In the genomic region with DNA sequence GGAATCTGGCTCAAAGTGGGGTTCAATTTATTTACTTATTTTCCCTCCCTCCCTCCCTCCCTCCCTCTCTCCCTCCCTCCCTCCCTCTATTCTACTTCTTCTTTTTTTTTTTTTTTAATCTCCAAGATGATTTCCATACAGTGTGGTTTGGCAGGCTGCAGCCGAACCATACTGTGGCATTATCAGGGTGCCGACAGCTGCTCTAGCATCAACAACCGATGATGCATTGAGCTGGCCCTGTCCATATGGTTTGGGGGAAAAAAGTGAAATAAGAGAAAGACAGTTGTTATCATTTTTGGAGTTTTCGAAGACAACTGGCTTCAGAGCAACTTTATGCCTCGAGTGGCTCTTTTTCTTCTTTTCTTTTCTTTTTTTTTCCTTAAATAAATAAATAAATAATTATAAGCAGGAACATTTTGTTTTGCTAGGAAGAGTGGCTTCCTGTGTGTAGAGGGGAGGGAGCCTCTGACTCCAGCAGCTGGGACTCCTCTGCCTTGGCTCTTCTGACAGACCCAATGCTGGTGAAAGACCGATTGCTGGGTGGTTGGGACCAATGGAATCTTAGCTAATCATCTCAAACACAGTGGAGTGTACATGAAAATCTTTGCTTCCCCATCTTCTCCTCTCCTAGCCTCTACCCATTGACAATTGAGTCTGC, we compare ENCODE assay signal across 17 mouse cellular contexts.
DNase-seq lines count a peak whose midpoint lies in the region; ATAC-seq and TF ChIP-seq lines count a peak whose summit lies in the region.
"Had no signal": no experiment of that assay in that cellular context is flagged by ENCODE, and none has a peak within 500 bp of the region (broad histone marks: within the 10 kb centered on the region; RNA-seq: fewer than 3 reads in every experiment).

No protein-coding gene starts in this region.

- no peak overlapping the region for H3K27ac ChIP-seq in heart, postnatal 0 days (ENCODE audit: low read depth)
- no peak overlapping the region for H3K27ac ChIP-seq in heart, embryonic 11.5 days (ENCODE audit: low read depth, low read length)
- peak overlapping the region; percentile 60; the same call in 1 of the 2 replicates for H3K27ac ChIP-seq in kidney, postnatal 0 days
- H3K27ac ChIP-seq in hindbrain, embryonic 10.5 days: no peak overlapping the region
- H3K27ac ChIP-seq: embryonic facial prominence, embryonic 15.5 days; heart, adult 2 months; limb, embryonic 15.5 days had no signal

- H3K4me1 ChIP-seq in heart, postnatal 0 days (ENCODE audit: control insufficient read depth, insufficient read depth): no peaks in the 10 kb centered on the region
- no peaks in the 10 kb centered on the region for H3K4me1 ChIP-seq in heart, embryonic 11.5 days (ENCODE audit: control insufficient read depth, insufficient read depth, low read length)
- H3K4me1 ChIP-seq in kidney, postnatal 0 days (replicated peaks; ENCODE audit: insufficient read depth, low read length): no peaks in the 10 kb centered on the region
- H3K4me1 ChIP-seq in hindbrain, embryonic 10.5 days (replicated peaks): no peaks in the 10 kb centered on the region
- H3K4me1 ChIP-seq: limb, embryonic 15.5 days; megakaryocyte, embryonic 14.5 days had no signal

- no peaks in the 10 kb centered on the region for H3K36me3 ChIP-seq in heart, postnatal 0 days (replicated peaks; ENCODE audit: control insufficient read depth, insufficient read depth, low read length)
- no peaks in the 10 kb centered on the region for H3K36me3 ChIP-seq in heart, embryonic 11.5 days (ENCODE audit: control insufficient read depth, insufficient read depth, low read length)
- no peaks in the 10 kb centered on the region for H3K36me3 ChIP-seq in kidney, postnatal 0 days (ENCODE audit: insufficient read depth, low read length)
- no peaks in the 10 kb centered on the region for H3K36me3 ChIP-seq in hindbrain, embryonic 10.5 days
- H3K36me3 ChIP-seq: embryonic facial prominence, embryonic 15.5 days; limb, embryonic 15.5 days had no signal

- peak; percentile 24 for DNase-seq in heart, postnatal 0 days (ENCODE audit: low spot score)
- peak; percentile 70 for DNase-seq in adipocyte (ENCODE audit: low spot score)
- DNase-seq in kidney, postnatal 0 days (ENCODE audit: low spot score): peak; percentile 82
- no peak for DNase-seq in embryo, embryonic 11 days
- DNase-seq in hindbrain, embryonic 10.5 days (ENCODE audit: low spot score): no peak
- no peak for DNase-seq in retina, embryonic 14.5 days (ENCODE audit: low spot score)
- DNase-seq: adrenal gland, postnatal 14 days; cerebellum, adult 11-12 months; right cerebral cortex, adult 18-20 months had no signal

- H3K9ac ChIP-seq in heart, postnatal 0 days (replicated peaks; ENCODE audit: low read depth, low read length): no peak overlapping the region
- H3K9ac ChIP-seq in heart, embryonic 11.5 days (ENCODE audit: low read depth, low read length): no peak overlapping the region
- no peak overlapping the region for H3K9ac ChIP-seq in kidney, postnatal 0 days (ENCODE audit: low read depth, low read length)
- H3K9ac ChIP-seq: embryonic facial prominence, embryonic 15.5 days; limb, embryonic 15.5 days had no signal

- ATAC-seq in heart, postnatal 0 days (ENCODE audit: insufficient read depth, low read depth): peak; percentile 39; the same call in 1 of the 2 replicates
- ATAC-seq in heart, embryonic 11.5 days (replicated peaks; ENCODE audit: insufficient number of reproducible peaks, low FRiP score, low TSS enrichment): no peak
- no peak for ATAC-seq in kidney, postnatal 0 days (replicated peaks; ENCODE audit: low FRiP score, low read depth)
- ATAC-seq in megakaryocyte progenitor cell, adult 5-6 weeks (replicated peaks; ENCODE audit: poor library complexity): peak; percentile 96
- ATAC-seq: CD4-positive, CD25-positive, alpha-beta regulatory T cell, adult 4 months; Patski had no signal

- no peak for TF ChIP-seq EP300 in heart, postnatal 0 days (IDR thresholded peaks at IDR 0.05; ENCODE audit: low read depth)

- H3K27me3 ChIP-seq in heart, postnatal 0 days (ENCODE audit: control insufficient read depth, insufficient read depth, low read length): no peaks in the 10 kb centered on the region
- no peaks in the 10 kb centered on the region for H3K27me3 ChIP-seq in heart, embryonic 11.5 days (ENCODE audit: control insufficient read depth, insufficient read depth, low read length)
- H3K27me3 ChIP-seq in kidney, postnatal 0 days (ENCODE audit: insufficient read depth, low read length): no peaks in the 10 kb centered on the region
- no peaks in the 10 kb centered on the region for H3K27me3 ChIP-seq in hindbrain, embryonic 10.5 days (ENCODE audit: insufficient read depth, poor library complexity, severe bottlenecking)
- H3K27me3 ChIP-seq: embryonic facial prominence, embryonic 15.5 days; limb, embryonic 15.5 days; megakaryocyte, embryonic 14.5 days; Patski had no signal

- TF ChIP-seq CTCF in heart, postnatal 0 days (IDR thresholded peaks at IDR 0.05; ENCODE audit: low read depth): no peak
- no peak for TF ChIP-seq CTCF in kidney, postnatal 0 days (IDR thresholded peaks at IDR 0.05; ENCODE audit: low read depth)

- no peak overlapping the region for H3K4me2 ChIP-seq in heart, postnatal 0 days (ENCODE audit: low read depth, low read length)
- H3K4me2 ChIP-seq in heart, embryonic 11.5 days: no peak overlapping the region
- H3K4me2 ChIP-seq in kidney, postnatal 0 days (ENCODE audit: low read length): no peak overlapping the region
- H3K4me2 ChIP-seq: embryonic facial prominence, embryonic 15.5 days; limb, embryonic 15.5 days had no signal

- WGBS in heart, postnatal 0 days: 51% methylated on average over 6 of the region's 6 CpGs
- 57% methylated on average over 6 of the region's 6 CpGs for WGBS in heart, embryonic 11.5 days (ENCODE audit: insufficient replicate concordance)
- WGBS in kidney, postnatal 0 days: 51% methylated on average over 6 of the region's 6 CpGs
- 75% methylated on average over 6 of the region's 6 CpGs for WGBS in hindbrain, embryonic 10.5 days

- H3K9me3 ChIP-seq in heart, postnatal 0 days (replicated peaks; ENCODE audit: control insufficient read depth, low read length): no peaks in the 10 kb centered on the region
- no peaks in the 10 kb centered on the region for H3K9me3 ChIP-seq in heart, embryonic 11.5 days (replicated peaks; ENCODE audit: control insufficient read depth, low read length)
- H3K9me3 ChIP-seq in kidney, postnatal 0 days (replicated peaks; ENCODE audit: low read length): no peaks in the 10 kb centered on the region
- H3K9me3 ChIP-seq in hindbrain, embryonic 10.5 days: no peaks in the 10 kb centered on the region
- H3K9me3 ChIP-seq: embryonic facial prominence, embryonic 15.5 days; limb, embryonic 15.5 days had no signal

- H3K4me3 ChIP-seq in heart, postnatal 0 days (ENCODE audit: low read depth, low read length): no peak overlapping the region
- no peak overlapping the region for H3K4me3 ChIP-seq in heart, embryonic 11.5 days (ENCODE audit: low read depth, low read length)
- H3K4me3 ChIP-seq in kidney, postnatal 0 days (replicated peaks; ENCODE audit: low read depth, low read length): no peak overlapping the region
- no peak overlapping the region for H3K4me3 ChIP-seq in hindbrain, embryonic 10.5 days
- H3K4me3 ChIP-seq: embryonic facial prominence, embryonic 15.5 days; heart, adult 2 months; limb, embryonic 15.5 days; megakaryocyte, embryonic 14.5 days had no signal

Comparison
In these comparisons a context has a peak if more than half of its experiments do, and no peak if none do; other contexts are left out.
1. ATAC-seq: peak in heart, postnatal 0 days (single experiment) and megakaryocyte progenitor cell, adult 5-6 weeks (single experiment); none in heart, embryonic 11.5 days (single experiment) and kidney, postnatal 0 days (single experiment).
2. DNase-seq: peak in heart, postnatal 0 days (single experiment), adipocyte (single experiment) and kidney, postnatal 0 days (single experiment); none in embryo, embryonic 11 days (single experiment), hindbrain, embryonic 10.5 days (single experiment) and retina, embryonic 14.5 days (single experiment).